Mouse (Mus musculus) stomach, postnatal 0 days (tissue): ENCODE results near the gene Eda. TPM values are rescaled to one million over a fixed set of nuclear protein-coding genes. Genes with fewer than 3 reads are reported as not detected.

Experiments used
- ATAC-seq: fragments of 200-750 bp; cut with Nextera tagmentation; 2 replicates; pipeline ENCODE4 v1.8.0; 2017; ENCODE audit not compliant: low FRiP score, low TSS enrichment
- DNase-seq: peaks from one replicate; pipeline ENCODE4 v3.0.0-alpha.2; 2016; ENCODE audit warnings: low spot score
- H3K27ac ChIP-seq: fragments of 300-500 bp; sonication (generic); replicated peaks from 2 replicates; pipeline ENCODE4 v1.5.1; 2014; ENCODE audit warnings: mild to moderate bottlenecking, control low read depth
- H3K27me3 ChIP-seq: fragments of 300-500 bp; sonication (generic); 2 replicates; pipeline ENCODE4 v1.6.1; 2014; ENCODE audit warnings: low read length; ENCODE audit not compliant: control insufficient read depth, insufficient read depth
- H3K36me3 ChIP-seq: fragments of 300-500 bp; sonication (generic); 2 replicates; pipeline ENCODE4 v1.6.1; 2014; ENCODE audit warnings: low read length, mixed read lengths; ENCODE audit not compliant: control insufficient read depth, insufficient read depth
- H3K4me1 ChIP-seq: fragments of 300-500 bp; sonication (generic); replicated peaks from 2 replicates; pipeline ENCODE4 v1.6.1; 2014; ENCODE audit warnings: antibody characterized with exemption; ENCODE audit not compliant: control insufficient read depth, insufficient read depth
- H3K4me2 ChIP-seq: fragments of 300-500 bp; sonication (generic); replicated peaks from 2 replicates; pipeline ENCODE4 v1.6.1; 2014; ENCODE audit warnings: low read depth, mild to moderate bottlenecking, control low read depth, moderate library complexity
- H3K4me3 ChIP-seq: fragments of 300-500 bp; sonication (generic); 2 replicates; pipeline ENCODE4 v1.5.1; 2014; ENCODE audit warnings: low read depth, low read length, control low read depth
- H3K9ac ChIP-seq: fragments of 300-500 bp; sonication (generic); 2 replicates; pipeline ENCODE4 v1.6.1; 2014; ENCODE audit warnings: mild to moderate bottlenecking, low read length, control low read depth, mixed read lengths
- H3K9me3 ChIP-seq: fragments of 300-500 bp; sonication (generic); 2 replicates; pipeline ENCODE4 v1.6.1; 2016; ENCODE audit warnings: low read length; ENCODE audit not compliant: control insufficient read depth
- CTCF ChIP-seq: IDR thresholded peaks from 2 replicates; pipeline ENCODE4 v1.5.1; 2016; ENCODE audit warnings: antibody characterized with exemption, low read depth, mild to moderate bottlenecking, moderate library complexity
- EP300 ChIP-seq: optimal IDR thresholded peaks from 2 replicates; pipeline ENCODE3; 2016; ENCODE audit warnings: antibody characterized with exemption
- WGBS: fragments of 180-500 bp; shearing (Covaris S2); extraction: QIAGEN DNeasy Blood & Tissue Kit; methylation state at CpG from one replicate; pipeline ENCODE4 v1.1.7; 2014; 5-methylcytosine and 5-hydroxymethylcytosine counted together
- polyA plus RNA-seq: library from polyadenylated mRNA; unstranded; fragments of >200 nt; fragmentation: Nextera tagmentation; extraction: Ambion mirVana; gene quantifications from 2 replicates; pipeline ENCODE4 v1.2.1, GENCODE M21; 2015

Gene Eda
- polyA plus RNA-seq, result 0.92 and 1.3 TPM in 2 replicates

- H3K9ac ChIP-seq, result peak within 1 kb of the TSS; percentile 50
- no peaks in the 10 kb centered on the region for H3K27me3 ChIP-seq
- no peaks in the 10 kb centered on the region for H3K9me3 ChIP-seq
- WGBS, result 15% methylated on average over 27 of the region's 49 CpGs
- 0 out of 2 replicates have a peak, but pooled peaks have one; percentile 23 for TF ChIP-seq CTCF
- TF ChIP-seq EP300, result no peak
- ATAC-seq (peak; percentile 98), DNase-seq (peak; percentile 92)
- H3K36me3 ChIP-seq, result no peaks in the 10 kb centered on the region
- peak within 1 kb of the TSS; percentile 49 for H3K4me3 ChIP-seq
- H3K27ac ChIP-seq, result 0 out of 2 replicates have a peak within 1 kb of the TSS, but pooled peaks have one; percentile 4
- H3K4me2 ChIP-seq, result peak within 1 kb of the TSS; percentile 70
- H3K4me1 ChIP-seq, result no peaks in the 10 kb centered on the region
Measured at GRCm38 (mm10) chrX:99975250-99975984, at the start of gene Eda. Gene Eda, plus strand, starts transcription at chrX:99975606.

DNA sequence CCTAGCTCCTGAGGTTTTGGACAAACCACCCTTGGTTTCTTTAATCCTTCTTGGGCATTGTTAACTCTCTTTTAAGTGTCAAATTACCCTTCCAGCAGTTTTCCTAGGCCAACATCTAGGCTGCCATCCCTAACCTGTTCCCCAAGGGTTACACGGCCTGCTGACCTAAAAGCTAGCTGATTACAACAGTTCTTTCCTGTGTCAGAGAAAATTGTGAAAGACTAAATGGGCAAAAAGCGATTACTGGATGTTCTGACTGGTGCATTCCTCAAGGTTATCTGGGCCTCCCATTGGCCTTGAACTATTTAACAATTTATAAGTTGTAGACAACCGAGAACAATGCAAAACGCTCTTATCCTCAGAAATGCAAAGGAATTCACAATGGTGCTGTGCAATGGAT lies 14.4 kb upstream of the Eda start:
- Histone ChIP-seq H3K4me2 (no peak overlapping the region), H3K9me3 (no peaks in the 10 kb centered on the region), H3K4me1 (no peaks in the 10 kb centered on the region), H3K27ac (no peak overlapping the region), H3K4me3 (no peak overlapping the region), H3K27me3 (no peaks in the 10 kb centered on the region), H3K9ac (no peak overlapping the region), H3K36me3 (no peaks in the 10 kb centered on the region)
- TF ChIP-seq CTCF, result no peak
- TF ChIP-seq EP300, result no peak
- DNase-seq (no peak), ATAC-seq (no peak)
- 74% methylated on average over 4 of the region's 4 CpGs for WGBS

GRCm38 (mm10) chrX:99970111-99970510 lies 5.3 kb upstream of the Eda start:
- H3K27me3 ChIP-seq, result no peaks in the 10 kb centered on the region
- no peaks in the 10 kb centered on the region for H3K9me3 ChIP-seq
- no peak overlapping the region for H3K4me2 ChIP-seq
- no peaks in the 10 kb centered on the region for H3K4me1 ChIP-seq
- H3K9ac ChIP-seq, result no peak overlapping the region
- 62% methylated on average over 1 of the region's 1 CpGs for WGBS
- TF ChIP-seq EP300 (no peak), CTCF (no peak)
- no peaks in the 10 kb centered on the region for H3K36me3 ChIP-seq
- DNase-seq, result no peak
- H3K4me3 ChIP-seq, result no peak overlapping the region
- no peak for ATAC-seq
- no peak overlapping the region for H3K27ac ChIP-seq

DNA sequence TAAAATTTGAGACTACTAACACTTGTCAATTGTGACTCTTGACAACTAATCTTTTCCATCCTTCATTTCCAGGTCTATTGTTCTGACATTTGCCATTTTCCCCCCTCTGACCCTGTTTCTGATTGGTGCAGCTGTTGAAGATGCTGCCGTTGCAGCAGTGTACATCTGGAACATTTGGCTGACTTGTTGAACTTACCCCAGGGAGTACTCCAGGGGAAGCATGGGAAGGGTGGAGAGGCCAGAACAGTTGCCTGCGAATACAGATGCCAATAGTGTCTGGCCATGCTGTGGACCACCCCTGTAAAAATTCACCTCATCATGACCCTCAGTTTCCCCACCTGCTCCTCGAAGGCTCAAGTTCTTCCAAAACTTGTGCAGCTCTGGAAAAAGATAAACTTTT lies 1.0 kb upstream of the Eda start:
- Histone ChIP-seq H3K4me1 (no peaks in the 10 kb centered on the region), H3K4me2 (no peak overlapping the region), H3K9ac (no peak overlapping the region), H3K4me3 (no peak overlapping the region), H3K36me3 (no peaks in the 10 kb centered on the region), H3K27me3 (no peaks in the 10 kb centered on the region), H3K9me3 (no peaks in the 10 kb centered on the region), H3K27ac (no peak overlapping the region)
- WGBS, result 48% methylated on average over 3 of the region's 3 CpGs
- TF ChIP-seq CTCF (no peak), EP300 (no peak)
- ATAC-seq, result no peak
- no peak for DNase-seq

GRCm38 (mm10) chrX:99974803-99975202 lies 603 bp upstream of the Eda start:
- Histone ChIP-seq H3K27ac (no peak overlapping the region), H3K4me2 (peak overlapping the region; percentile 70), H3K27me3 (no peaks in the 10 kb centered on the region), H3K4me1 (no peaks in the 10 kb centered on the region), H3K9me3 (no peaks in the 10 kb centered on the region), H3K9ac (no peak overlapping the region), H3K4me3 (peak overlapping the region; percentile 49; the same call in 1 of the 2 replicates), H3K36me3 (no peaks in the 10 kb centered on the region)
- no peak for ATAC-seq
- WGBS, result 24% methylated on average over 5 of the region's 5 CpGs
- TF ChIP-seq EP300 (no peak), CTCF (no peak)
- DNase-seq, result no peak
